Mouse (Mus musculus): ENCODE data around the gene Atg9a. TPM values are rescaled to one million over a fixed set of nuclear protein-coding genes. Genes with fewer than 3 reads are reported as not detected.
A peak's percentile ranks its signal among the peaks of the same experiment; 100 is the strongest.

The Atg9a gene
- polyA plus RNA-seq, 1 experiment from 2014 or later, result 28.3 TPM

- Histone ChIP-seq H3K9me3 (ENCODE audit: low read length) (no peaks in the 10 kb centered on the region), H3K4me3 (ENCODE audit: low read depth, low read length) (no peak overlapping the region), H3K4me1 (ENCODE audit: insufficient read depth, low read depth, low read length) (no peaks in the 10 kb centered on the region), H3K9ac (replicated peaks; ENCODE audit: low read depth) (no peak overlapping the region), H3K4me2 (replicated peaks; ENCODE audit: low read depth, low read length) (no peak overlapping the region), H3K36me3 (ENCODE audit: insufficient read depth, low read length) (peaks cover 34% of the 10 kb centered on the region), H3K27ac (ENCODE audit: low read length) (no peak overlapping the region), H3K27me3 (replicated peaks; ENCODE audit: insufficient read depth, low read length) (no peaks in the 10 kb centered on the region)
- no peak for DNase-seq (ENCODE audit: low spot score)
- ATAC-seq, result no peak
- WGBS, result 85% methylated on average over 1 of the region's 1 CpGs
- TF ChIP-seq EP300 (IDR thresholded peaks at IDR 0.05) (no peak), CTCF (IDR thresholded peaks at IDR 0.05) (no peak)
Measured at GRCm38 (mm10) chr1:75201236-75201635, 9.2 kb upstream of the Atg9a start.

GRCm38 (mm10) chr1:75192452-75192851 is 456 bp upstream of the Atg9a start:
- DNase-seq (ENCODE audit: low spot score) (peak; percentile 79), ATAC-seq (peak; percentile 62)
- Histone ChIP-seq H3K9ac (replicated peaks; ENCODE audit: low read depth) (peak overlapping the region; percentile 96), H3K27ac (ENCODE audit: low read length) (peak overlapping the region; percentile 94), H3K27me3 (replicated peaks; ENCODE audit: insufficient read depth, low read length) (no peaks in the 10 kb centered on the region), H3K4me2 (replicated peaks; ENCODE audit: low read depth, low read length) (peak overlapping the region; percentile 67), H3K4me1 (ENCODE audit: insufficient read depth, low read depth, low read length) (peaks cover 10% of the 10 kb centered on the region; the same call in 1 of the 2 replicates), H3K9me3 (ENCODE audit: low read length) (no peaks in the 10 kb centered on the region), H3K36me3 (ENCODE audit: insufficient read depth, low read length) (peaks cover 18% of the 10 kb centered on the region; the same call in 1 of the 2 replicates), H3K4me3 (ENCODE audit: low read depth, low read length) (peak overlapping the region; percentile 88)
- WGBS, result 0% methylated on average over 19 of the region's 19 CpGs
- TF ChIP-seq CTCF (IDR thresholded peaks at IDR 0.05), result no peak
- TF ChIP-seq EP300 (IDR thresholded peaks at IDR 0.05), result no peak

- DNase-seq (ENCODE audit: low spot score), result no peak
- peaks cover 10% of the 10 kb centered on the region; the same call in 1 of the 2 replicates for H3K4me1 ChIP-seq (ENCODE audit: insufficient read depth, low read depth, low read length)
- peak overlapping the region; percentile 96 for H3K9ac ChIP-seq (replicated peaks; ENCODE audit: low read depth)
- 41% methylated on average over 5 of the region's 5 CpGs for WGBS
- TF ChIP-seq EP300 (IDR thresholded peaks at IDR 0.05), result no peak
- no peak for TF ChIP-seq CTCF (IDR thresholded peaks at IDR 0.05)
- H3K36me3 ChIP-seq (ENCODE audit: insufficient read depth, low read length), result peaks cover 7% of the 10 kb centered on the region; the same call in 1 of the 2 replicates
- H3K4me3 ChIP-seq (ENCODE audit: low read depth, low read length), result peak overlapping the region; percentile 88
- no peaks in the 10 kb centered on the region for H3K27me3 ChIP-seq (replicated peaks; ENCODE audit: insufficient read depth, low read length)
- peak overlapping the region; percentile 67 for H3K4me2 ChIP-seq (replicated peaks; ENCODE audit: low read depth, low read length)
- no peak; the same call in 1 of the 2 replicates for ATAC-seq
- peak overlapping the region; percentile 94 for H3K27ac ChIP-seq (ENCODE audit: low read length)
- no peaks in the 10 kb centered on the region for H3K9me3 ChIP-seq (ENCODE audit: low read length)
Measured at GRCm38 (mm10) chr1:75191258-75191621, 756 bp downstream of the Atg9a start.

- peak overlapping the region; percentile 96; the same call in 1 of the 2 replicates for H3K9ac ChIP-seq (replicated peaks; ENCODE audit: low read depth)
- no peaks in the 10 kb centered on the region for H3K9me3 ChIP-seq (ENCODE audit: low read length)
- DNase-seq (ENCODE audit: low spot score), result no peak
- peak overlapping the region; percentile 67; the same call in 1 of the 2 replicates for H3K4me2 ChIP-seq (replicated peaks; ENCODE audit: low read depth, low read length)
- no peak overlapping the region for H3K4me3 ChIP-seq (ENCODE audit: low read depth, low read length)
- peaks cover 7% of the 10 kb centered on the region for H3K36me3 ChIP-seq (ENCODE audit: insufficient read depth, low read length)
- no peaks in the 10 kb centered on the region for H3K27me3 ChIP-seq (replicated peaks; ENCODE audit: insufficient read depth, low read length)
- TF ChIP-seq CTCF (IDR thresholded peaks at IDR 0.05), result no peak
- TF ChIP-seq EP300 (IDR thresholded peaks at IDR 0.05), result no peak
- 26% methylated on average over 2 of the region's 2 CpGs for WGBS
- no peak overlapping the region; the same call in 1 of the 2 replicates for H3K27ac ChIP-seq (ENCODE audit: low read length)
- no peak for ATAC-seq
- H3K4me1 ChIP-seq (ENCODE audit: insufficient read depth, low read depth, low read length), result peaks cover 10% of the 10 kb centered on the region; the same call in 1 of the 2 replicates
Measured at GRCm38 (mm10) chr1:75190577-75190976, 1.4 kb downstream of the Atg9a start.

GRCm38 (mm10) chr1:75187914-75188483 is 4.0 kb downstream of the Atg9a start:
- H3K4me3 ChIP-seq (ENCODE audit: low read depth, low read length), result no peak overlapping the region
- no peaks in the 10 kb centered on the region for H3K27me3 ChIP-seq (replicated peaks; ENCODE audit: insufficient read depth, low read length)
- 79% methylated on average over 2 of the region's 2 CpGs for WGBS
- peaks cover 28% of the 10 kb centered on the region for H3K36me3 ChIP-seq (ENCODE audit: insufficient read depth, low read length)
- no peak overlapping the region for H3K27ac ChIP-seq (ENCODE audit: low read length)
- TF ChIP-seq CTCF (IDR thresholded peaks at IDR 0.05) (no peak), EP300 (IDR thresholded peaks at IDR 0.05) (no peak)
- DNase-seq (ENCODE audit: low spot score) (peak; percentile 16), ATAC-seq (no peak)
- H3K9me3 ChIP-seq (ENCODE audit: low read length), result no peaks in the 10 kb centered on the region
- H3K4me2 ChIP-seq (replicated peaks; ENCODE audit: low read depth, low read length), result no peak overlapping the region
- H3K9ac ChIP-seq (replicated peaks; ENCODE audit: low read depth), result no peak overlapping the region
- peaks cover 10% of the 10 kb centered on the region; the same call in 1 of the 2 replicates for H3K4me1 ChIP-seq (ENCODE audit: insufficient read depth, low read depth, low read length)

GRCm38 (mm10) chr1:75187126-75187525 is 4.9 kb downstream of the Atg9a start:
- peaks cover 32% of the 10 kb centered on the region for H3K36me3 ChIP-seq (ENCODE audit: insufficient read depth, low read length)

More at GRCm38 (mm10) chr1:75187126-75187525, 4.9 kb downstream of the Atg9a start:
- DNase-seq (ENCODE audit: low spot score) (peak; percentile 17), ATAC-seq (no peak)
- no peak overlapping the region for H3K9ac ChIP-seq (replicated peaks; ENCODE audit: low read depth)
- H3K27me3 ChIP-seq (replicated peaks; ENCODE audit: insufficient read depth, low read length), result no peaks in the 10 kb centered on the region
- H3K4me2 ChIP-seq (replicated peaks; ENCODE audit: low read depth, low read length), result no peak overlapping the region
- H3K27ac ChIP-seq (ENCODE audit: low read length), result no peak overlapping the region
- H3K4me1 ChIP-seq (ENCODE audit: insufficient read depth, low read depth, low read length), result peaks cover 10% of the 10 kb centered on the region; the same call in 1 of the 2 replicates
- no peak for TF ChIP-seq CTCF (IDR thresholded peaks at IDR 0.05)
- no peak for TF ChIP-seq EP300 (IDR thresholded peaks at IDR 0.05)
- no peaks in the 10 kb centered on the region for H3K9me3 ChIP-seq (ENCODE audit: low read length)
- H3K4me3 ChIP-seq (ENCODE audit: low read depth, low read length), result no peak overlapping the region
